Mouse (Mus musculus): ENCODE measurements around the gene Edf1. TPM values are rescaled to one million over a fixed set of nuclear protein-coding genes. Genes with fewer than 3 reads are reported as not detected.

Gene Edf1
- polyA plus RNA-seq (2015; fragmentation: Nextera tagmentation; extraction: Ambion mirVana) = 276 and 289 TPM in 2 replicates

GRCm38 (mm10) chr2:25557221-25557963 is at the start of gene Edf1:
Gene Edf1 (plus strand): TSS chr2:25557847.
- WGBS = under 1% methylated on average over 61 of the region's 61 CpGs
- Histone ChIP-seq H3K9ac (peak within 1 kb of the TSS; percentile 90), H3K4me3 (peak within 1 kb of the TSS; percentile 81), H3K27ac (peak within 1 kb of the TSS; percentile 75), H3K27me3 (no peaks in the 10 kb centered on the region), H3K4me1 (replicated peaks) (peaks cover 18% of the 10 kb centered on the region), H3K4me2 (peak within 1 kb of the TSS; percentile 93), H3K9me3 (replicated peaks) (no peaks in the 10 kb centered on the region), H3K36me3 (peaks cover 24% of the 10 kb centered on the region)
- peak; percentile 98 for ATAC-seq (replicated peaks; ENCODE audit: insufficient number of reproducible peaks, insufficient read depth, low FRiP score, low read depth)

- Histone ChIP-seq H3K27ac (no peak overlapping the region), H3K9me3 (replicated peaks) (no peaks in the 10 kb centered on the region), H3K27me3 (no peaks in the 10 kb centered on the region), H3K4me2 (no peak overlapping the region), H3K4me3 (no peak overlapping the region), H3K9ac (no peak overlapping the region), H3K4me1 (replicated peaks) (no peaks in the 10 kb centered on the region), H3K36me3 (peaks cover 2% of the 10 kb centered on the region; the same call in 1 of the 2 replicates)
- WGBS = 63% methylated on average over 3 of the region's 3 CpGs
- ATAC-seq (replicated peaks; ENCODE audit: insufficient number of reproducible peaks, insufficient read depth, low FRiP score, low read depth) = no peak
Observed at GRCm38 (mm10) chr2:25509912-25510311, 47.7 kb upstream of the Edf1 start.

DNA sequence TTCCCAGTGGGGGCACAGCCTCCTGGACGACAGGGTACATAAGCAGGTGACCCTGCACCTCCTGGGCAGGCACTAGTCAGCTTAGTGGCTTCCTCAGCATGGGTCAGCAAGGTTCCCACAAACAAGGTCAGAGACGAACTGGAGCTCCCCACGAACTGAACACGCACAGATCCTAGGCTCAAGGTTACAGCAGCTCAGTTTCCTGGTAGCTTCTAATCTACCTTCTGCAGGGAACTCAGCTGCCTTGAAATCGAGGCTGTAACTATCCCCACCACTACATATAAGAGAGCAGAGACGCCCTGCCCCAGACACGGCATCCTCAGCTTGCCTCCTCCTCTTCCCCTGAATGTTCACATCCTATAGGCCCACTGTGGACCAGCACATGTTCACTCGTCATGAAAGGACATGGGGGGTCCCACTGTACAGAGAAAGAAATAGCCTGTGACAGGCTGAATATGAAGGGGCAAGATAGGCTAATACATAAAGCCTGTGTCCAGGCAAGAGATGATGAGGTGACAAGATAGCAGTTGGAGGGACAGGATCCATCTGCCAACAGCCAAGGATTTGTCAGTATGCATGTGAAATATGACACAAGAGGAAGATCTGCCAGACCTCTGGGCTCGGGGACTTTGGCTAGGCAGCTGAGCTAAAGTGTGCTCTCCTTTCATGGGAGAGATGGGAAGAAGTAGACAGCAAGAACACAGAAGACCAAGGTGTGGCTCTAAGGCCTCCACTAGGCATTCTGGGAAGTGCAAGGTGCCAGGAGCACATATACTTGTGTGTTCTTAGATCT is 30.9 kb upstream of the Edf1 start:
- Histone ChIP-seq H3K4me2 (no peak overlapping the region), H3K4me3 (no peak overlapping the region), H3K4me1 (replicated peaks) (no peaks in the 10 kb centered on the region), H3K36me3 (peaks cover 89% of the 10 kb centered on the region), H3K27me3 (no peaks in the 10 kb centered on the region), H3K27ac (no peak overlapping the region), H3K9ac (no peak overlapping the region), H3K9me3 (replicated peaks) (no peaks in the 10 kb centered on the region)
- ATAC-seq (replicated peaks; ENCODE audit: insufficient number of reproducible peaks, insufficient read depth, low FRiP score, low read depth) = no peak
- WGBS = 85% methylated on average over 9 of the region's 9 CpGs

- Histone ChIP-seq H3K4me1 (replicated peaks) (peaks cover 9% of the 10 kb centered on the region; the same call in 1 of the 2 replicates), H3K4me2 (no peak overlapping the region), H3K27me3 (no peaks in the 10 kb centered on the region), H3K36me3 (peaks cover 57% of the 10 kb centered on the region), H3K27ac (peak overlapping the region; percentile 43), H3K4me3 (no peak overlapping the region), H3K9me3 (replicated peaks) (no peaks in the 10 kb centered on the region), H3K9ac (no peak overlapping the region)
- ATAC-seq (replicated peaks; ENCODE audit: insufficient number of reproducible peaks, insufficient read depth, low FRiP score, low read depth) = no peak
- 96% methylated on average over 2 of the region's 2 CpGs for WGBS
Observed at GRCm38 (mm10) chr2:25533707-25534106, 23.9 kb upstream of the Edf1 start.

GRCm38 (mm10) chr2:25534178-25534865 is 23.3 kb upstream of the Edf1 start:
- peaks cover 51% of the 10 kb centered on the region for H3K36me3 ChIP-seq
- H3K9ac ChIP-seq = no peak overlapping the region
- H3K27me3 ChIP-seq = no peaks in the 10 kb centered on the region
- 0 out of 2 replicates have a peak, but pooled peaks have one; percentile 62 for ATAC-seq (replicated peaks; ENCODE audit: insufficient number of reproducible peaks, insufficient read depth, low FRiP score, low read depth)
- H3K4me1 ChIP-seq (replicated peaks) = peaks cover 9% of the 10 kb centered on the region; the same call in 1 of the 2 replicates
- WGBS = 71% methylated on average over 3 of the region's 3 CpGs
- H3K4me2 ChIP-seq = no peak overlapping the region
- no peaks in the 10 kb centered on the region for H3K9me3 ChIP-seq (replicated peaks)
- H3K27ac ChIP-seq = peak overlapping the region; percentile 31; the same call in 1 of the 2 replicates
- no peak overlapping the region for H3K4me3 ChIP-seq

DNA sequence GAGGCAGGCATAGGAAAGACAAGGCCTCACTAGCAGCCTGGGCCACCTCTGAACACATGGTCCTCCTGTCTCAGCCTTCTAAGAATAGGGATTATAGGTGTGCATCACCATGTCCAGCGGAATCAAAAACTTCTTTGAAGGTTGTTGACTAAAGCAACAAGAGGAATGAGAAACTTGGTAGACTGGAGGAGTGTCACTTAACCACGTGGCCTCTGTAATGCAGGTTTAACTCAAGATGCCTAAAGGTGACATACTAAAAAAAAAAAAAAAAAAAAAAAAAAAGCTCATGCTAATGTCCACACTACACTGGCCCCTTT is 22.8 kb upstream of the Edf1 start:
- WGBS = 92% methylated on average over 2 of the region's 2 CpGs
- Histone ChIP-seq H3K9ac (no peak overlapping the region), H3K4me1 (replicated peaks) (peaks cover 9% of the 10 kb centered on the region; the same call in 1 of the 2 replicates), H3K4me3 (no peak overlapping the region), H3K4me2 (no peak overlapping the region), H3K36me3 (peaks cover 47% of the 10 kb centered on the region), H3K9me3 (replicated peaks) (no peaks in the 10 kb centered on the region), H3K27me3 (no peaks in the 10 kb centered on the region), H3K27ac (peak overlapping the region; percentile 31; the same call in 1 of the 2 replicates)
- ATAC-seq (replicated peaks; ENCODE audit: insufficient number of reproducible peaks, insufficient read depth, low FRiP score, low read depth) = no peak

DNA sequence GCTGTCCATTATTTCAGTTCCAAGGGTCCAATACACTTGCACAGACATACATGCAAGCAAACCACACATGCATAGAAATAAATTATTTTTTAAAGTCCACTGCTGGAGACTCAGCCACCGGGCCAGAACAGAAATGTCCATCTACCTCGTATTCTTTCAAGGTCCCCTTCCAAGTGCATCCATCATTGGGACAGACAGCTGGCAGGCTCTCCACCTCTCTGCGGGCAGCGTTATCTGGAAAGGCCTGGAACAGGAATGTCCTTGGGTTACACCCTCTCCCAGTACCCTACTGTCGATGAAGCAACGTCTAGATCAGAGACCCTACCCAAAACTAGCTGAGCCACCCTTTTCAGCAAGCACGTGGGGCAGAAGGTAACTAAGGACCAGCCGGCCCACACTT is 21.1 kb upstream of the Edf1 start:
- H3K27ac ChIP-seq = no peak overlapping the region
- ATAC-seq (replicated peaks; ENCODE audit: insufficient number of reproducible peaks, insufficient read depth, low FRiP score, low read depth) = no peak
- H3K4me3 ChIP-seq = no peak overlapping the region
- no peaks in the 10 kb centered on the region for H3K9me3 ChIP-seq (replicated peaks)
- H3K9ac ChIP-seq = no peak overlapping the region
- no peaks in the 10 kb centered on the region for H3K27me3 ChIP-seq
- no peak overlapping the region for H3K4me2 ChIP-seq
- peaks cover 9% of the 10 kb centered on the region; the same call in 1 of the 2 replicates for H3K4me1 ChIP-seq (replicated peaks)
- peaks cover 30% of the 10 kb centered on the region for H3K36me3 ChIP-seq
- WGBS = 66% methylated on average over 8 of the region's 8 CpGs

DNA sequence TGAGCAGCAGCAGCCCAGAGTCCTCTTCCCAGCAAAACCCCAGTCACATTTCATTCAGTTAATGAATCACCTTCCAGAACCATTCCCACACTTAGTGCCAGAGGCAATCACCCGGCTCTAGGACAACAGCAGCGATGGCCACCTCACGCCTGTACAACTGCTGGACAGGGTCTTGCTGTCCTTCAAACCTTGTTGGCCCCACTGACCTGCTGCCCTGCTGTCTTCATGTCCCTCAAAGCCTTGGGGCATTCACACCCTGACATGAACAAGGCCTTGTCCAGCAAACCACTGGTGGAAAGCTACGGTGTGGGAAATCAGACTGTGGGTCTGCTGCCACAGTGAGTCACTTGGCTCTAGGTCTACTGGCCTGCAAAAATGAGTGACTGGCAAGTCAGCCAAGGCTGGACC is 17.1 kb upstream of the Edf1 start:
- WGBS = 95% methylated on average over 4 of the region's 4 CpGs
- no peak for ATAC-seq (replicated peaks; ENCODE audit: insufficient number of reproducible peaks, insufficient read depth, low FRiP score, low read depth)

DNA sequence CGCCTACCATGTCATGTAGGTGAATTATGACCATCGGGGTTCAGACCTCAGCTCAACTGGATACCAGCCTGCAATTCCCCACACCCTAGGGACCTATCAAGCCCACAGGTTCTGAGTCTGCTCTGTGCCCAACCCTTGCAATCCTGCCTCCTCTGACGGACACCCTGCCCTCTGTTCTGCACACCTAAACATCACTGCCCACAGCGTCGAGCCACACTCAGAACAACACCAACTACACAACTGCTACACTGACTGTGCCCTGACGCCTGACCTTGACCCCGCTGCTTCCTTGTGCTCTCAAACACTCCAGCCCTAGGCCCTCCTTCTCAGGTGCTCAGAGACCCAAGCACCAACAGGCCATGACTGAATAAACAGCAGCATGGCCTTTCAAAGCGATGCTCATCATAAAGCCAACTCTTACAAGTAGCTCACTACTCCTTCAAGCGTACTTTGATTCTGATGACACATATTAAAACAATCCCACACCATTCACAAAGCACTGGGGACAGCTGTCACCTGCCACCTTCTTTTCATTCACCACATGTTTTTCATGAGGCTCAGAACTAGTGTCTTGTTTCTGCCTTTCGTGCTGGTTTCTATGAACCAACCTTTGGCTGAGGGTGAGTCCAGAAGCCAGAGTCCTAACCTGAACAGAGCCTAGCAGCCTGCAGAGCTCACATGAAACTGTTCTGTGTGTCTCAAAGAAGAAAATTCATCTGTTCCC is 15.8 kb upstream of the Edf1 start:
- WGBS = 84% methylated on average over 10 of the region's 10 CpGs

More for the DNA sequence above, 17.1 kb upstream of the Edf1 start:
- Histone ChIP-seq H3K27me3 (no peaks in the 10 kb centered on the region), H3K9me3 (replicated peaks) (no peaks in the 10 kb centered on the region), H3K36me3 (peaks cover 23% of the 10 kb centered on the region), H3K27ac (no peak overlapping the region), H3K4me1 (replicated peaks) (peaks cover 9% of the 10 kb centered on the region), H3K4me3 (no peak overlapping the region), H3K9ac (no peak overlapping the region), H3K4me2 (no peak overlapping the region)

DNA sequence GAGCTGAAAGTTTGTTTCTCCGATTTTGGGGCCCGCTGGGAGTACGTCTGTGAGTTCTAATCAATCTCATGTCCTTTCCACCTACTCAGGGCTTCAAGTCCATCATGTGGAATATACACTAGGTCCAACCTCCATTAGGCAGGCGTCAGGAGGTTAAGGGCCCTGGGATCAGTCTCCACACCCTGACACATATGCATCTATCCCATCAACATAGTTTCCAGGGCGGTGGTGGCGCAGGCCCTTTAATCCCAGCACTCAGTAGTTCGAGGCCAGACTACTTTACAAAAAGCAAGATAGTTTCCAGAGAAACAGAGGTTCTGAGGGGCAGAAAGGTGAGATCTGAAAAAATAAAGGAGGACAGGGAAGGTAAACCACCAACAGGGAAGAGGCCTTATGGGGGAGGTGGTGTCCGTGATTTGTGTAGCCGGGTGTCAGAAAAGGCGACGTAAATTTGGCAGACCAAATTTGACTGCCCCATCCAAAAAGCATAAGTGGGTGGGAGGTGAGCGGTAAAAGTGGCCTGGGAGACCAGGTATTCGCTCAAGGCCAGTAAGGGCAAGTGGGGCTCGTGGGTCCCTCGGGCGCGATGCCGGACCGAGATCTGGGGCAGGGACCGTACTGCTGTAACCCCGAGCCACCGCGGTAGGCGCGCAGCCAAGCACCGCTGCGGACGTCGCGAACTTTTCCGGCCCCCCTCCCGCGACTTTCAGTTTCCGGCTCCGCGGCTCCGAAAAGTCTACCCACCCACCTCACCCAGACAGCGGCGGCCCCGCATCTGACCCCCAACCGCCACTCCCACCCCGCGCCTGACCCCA is 11.4 kb upstream of the Edf1 start:
- H3K9ac ChIP-seq = peak overlapping the region; percentile 78
- WGBS = 5% methylated on average over 43 of the region's 43 CpGs
- peak overlapping the region; percentile 76 for H3K4me2 ChIP-seq
- peak overlapping the region; percentile 83 for H3K27ac ChIP-seq
- no peaks in the 10 kb centered on the region for H3K9me3 ChIP-seq (replicated peaks)
- H3K4me1 ChIP-seq (replicated peaks) = peaks cover 16% of the 10 kb centered on the region
- peak; percentile 68 for ATAC-seq (replicated peaks; ENCODE audit: insufficient number of reproducible peaks, insufficient read depth, low FRiP score, low read depth)
- H3K36me3 ChIP-seq = no peaks in the 10 kb centered on the region
- H3K4me3 ChIP-seq = peak overlapping the region; percentile 74
- no peaks in the 10 kb centered on the region for H3K27me3 ChIP-seq

More for the DNA sequence above, 15.8 kb upstream of the Edf1 start:
- Histone ChIP-seq H3K9ac (no peak overlapping the region), H3K36me3 (peaks cover 13% of the 10 kb centered on the region; the same call in 1 of the 2 replicates), H3K27ac (no peak overlapping the region), H3K4me3 (no peak overlapping the region), H3K4me2 (no peak overlapping the region), H3K27me3 (no peaks in the 10 kb centered on the region), H3K9me3 (replicated peaks) (no peaks in the 10 kb centered on the region), H3K4me1 (replicated peaks) (peaks cover 13% of the 10 kb centered on the region)
- ATAC-seq (replicated peaks; ENCODE audit: insufficient number of reproducible peaks, insufficient read depth, low FRiP score, low read depth) = no peak

Measured in heart, embryonic 15.5 days (tissue).